Mouse (Mus musculus) adrenal gland, adult 18-20 months (tissue): Measurements from ENCODE around the gene Cdk1. TPM values are rescaled to one million over a fixed set of nuclear protein-coding genes. Genes with fewer than 3 reads are reported as not detected.

Source experiments
- DNase-seq, 2 experiments: peaks; one replicate each; pipeline ENCODE4 v3.0.0; 2021 to 2022; ENCODE audit warnings: low spot score in 2 of 2
- total RNA-seq, 2 experiments: library from RNA; stranded (reverse); gene quantifications; 1 replicate in 1 of 2; 2 replicates in 1 of 2; pipeline ENCODE4 v1.2.3; 2021

The Cdk1 gene
- total RNA-seq, 2 experiments from 2014 or later: 3.0 to 4.3 TPM

DNA sequence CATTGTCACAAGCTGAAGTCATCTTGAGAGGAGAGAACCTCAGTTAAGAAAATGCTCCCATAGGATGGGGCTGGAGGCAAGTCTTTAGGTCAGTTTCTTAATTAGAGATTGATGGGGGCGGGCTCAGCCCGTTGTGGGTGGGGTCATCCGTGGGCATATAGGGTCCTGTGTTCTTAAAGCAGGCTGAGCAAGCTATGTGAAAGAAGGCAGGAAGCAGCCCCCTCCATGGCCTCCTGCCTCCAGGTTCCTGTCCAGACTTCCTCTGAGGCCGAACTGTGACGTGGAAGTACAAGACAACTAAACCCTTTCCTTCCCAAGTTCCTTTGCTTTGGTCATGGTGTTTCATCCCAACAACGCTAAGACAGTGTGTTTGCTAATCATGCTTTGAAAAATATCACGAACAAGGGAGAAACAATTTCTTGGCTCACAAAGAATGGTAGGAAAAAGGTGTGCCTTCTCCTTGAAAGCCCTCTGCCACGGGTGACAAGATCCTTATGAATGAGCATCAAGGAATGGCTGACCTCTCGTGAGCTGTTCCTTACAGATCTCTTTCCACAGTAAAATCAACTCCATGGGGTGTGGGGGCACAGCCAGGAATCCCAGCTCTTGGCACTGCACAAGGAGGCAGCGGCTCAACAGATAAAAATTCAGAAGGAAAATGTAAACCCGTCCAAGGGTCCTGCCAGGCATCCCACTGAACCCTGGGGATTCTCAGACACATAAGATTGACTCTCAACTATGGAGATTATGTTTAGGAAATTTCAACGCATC lies 1.5 kb downstream of the Cdk1 start:
- DNase-seq: no peak

DNA sequence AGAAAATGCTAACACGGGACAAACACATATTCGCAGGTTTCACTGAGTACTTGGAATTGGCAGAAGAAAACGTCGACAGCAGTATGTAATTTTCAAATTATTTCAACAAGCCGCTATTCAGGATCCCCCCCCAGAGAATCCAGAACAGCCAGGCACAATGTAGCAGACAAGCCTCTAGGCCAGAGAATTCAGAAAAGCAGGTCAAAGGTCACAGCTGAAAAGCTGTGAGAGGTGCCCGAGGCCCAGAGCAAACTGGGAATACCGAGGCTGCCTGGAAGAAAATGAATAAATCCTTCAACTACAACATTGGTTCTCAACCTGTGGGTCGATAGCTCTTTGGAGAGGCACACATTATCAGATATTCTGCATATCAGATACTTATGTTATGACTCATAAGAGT lies 4.5 kb downstream of the Cdk1 start:
- no peak for DNase-seq

DNA sequence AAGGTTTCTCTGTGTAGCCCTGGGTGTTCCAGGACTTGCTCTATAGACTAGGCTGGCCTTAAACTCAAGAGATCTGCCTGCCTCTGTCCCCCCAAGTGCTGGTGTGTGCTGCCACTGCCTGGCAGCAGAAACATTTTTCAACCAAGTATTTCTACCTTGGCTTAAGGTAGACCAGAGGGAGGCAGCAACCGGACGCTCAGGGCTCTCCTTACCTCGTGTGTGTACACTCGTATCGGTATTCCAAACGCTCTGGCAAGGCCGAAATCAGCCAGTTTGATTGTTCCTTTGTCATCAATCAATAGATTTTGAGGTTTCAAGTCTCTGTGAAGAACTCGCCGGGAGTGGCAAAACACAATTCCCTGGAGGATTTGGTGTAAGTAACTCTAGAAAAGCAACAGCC lies 10.4 kb downstream of the Cdk1 start:
- DNase-seq: no peak

DNA sequence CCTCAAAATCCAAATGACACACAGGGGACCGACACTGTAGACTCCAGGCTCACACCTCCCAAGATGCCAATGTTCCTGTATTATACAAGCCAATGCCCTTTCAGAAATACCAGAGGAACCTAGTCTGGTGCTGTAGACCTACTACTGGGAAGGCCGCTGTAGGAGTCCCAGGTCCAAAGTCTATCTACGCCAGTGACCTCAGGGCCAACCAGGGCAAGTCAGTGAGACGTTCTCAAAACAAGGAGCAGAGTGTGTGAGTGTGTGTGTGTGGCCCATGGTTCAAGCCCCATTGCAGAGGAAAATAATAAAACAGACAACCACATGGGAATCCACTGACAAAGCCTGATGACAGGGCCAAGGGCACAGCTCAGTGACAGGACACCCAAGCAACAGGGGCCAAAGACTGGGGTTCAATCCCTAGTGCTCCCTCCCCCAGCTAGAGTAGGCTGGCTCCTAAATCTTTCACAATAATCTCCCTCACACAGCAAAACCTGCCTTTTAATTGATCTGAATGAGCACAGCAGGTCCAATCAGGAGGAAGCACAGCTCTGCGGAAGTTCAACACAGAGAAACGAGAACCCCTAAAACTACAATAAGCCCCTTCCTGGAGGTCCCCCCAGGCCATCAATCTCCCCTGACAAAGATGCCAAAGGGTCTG lies 11.0 kb downstream of the Cdk1 start:
- no peak for DNase-seq

DNA sequence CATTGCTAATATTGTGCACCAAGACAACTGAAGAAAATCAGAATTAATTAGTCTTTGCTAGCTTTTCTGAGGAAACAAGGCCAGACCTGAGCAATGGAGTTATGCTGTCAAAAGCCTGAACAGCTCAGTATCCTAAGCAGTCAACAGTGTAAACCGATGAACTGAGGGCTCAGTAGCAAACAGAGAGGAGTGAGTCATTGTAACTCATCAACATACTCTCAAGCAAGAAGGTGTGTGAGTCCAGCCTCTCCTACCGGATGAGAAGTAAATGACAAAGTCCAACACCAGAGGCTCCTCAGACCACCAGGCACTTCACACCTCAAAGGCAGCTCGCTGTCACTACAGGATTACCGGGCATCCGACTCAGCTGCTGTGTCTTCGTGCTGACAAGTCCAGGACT lies 12.7 kb downstream of the Cdk1 start:
- no peak for DNase-seq

DNA sequence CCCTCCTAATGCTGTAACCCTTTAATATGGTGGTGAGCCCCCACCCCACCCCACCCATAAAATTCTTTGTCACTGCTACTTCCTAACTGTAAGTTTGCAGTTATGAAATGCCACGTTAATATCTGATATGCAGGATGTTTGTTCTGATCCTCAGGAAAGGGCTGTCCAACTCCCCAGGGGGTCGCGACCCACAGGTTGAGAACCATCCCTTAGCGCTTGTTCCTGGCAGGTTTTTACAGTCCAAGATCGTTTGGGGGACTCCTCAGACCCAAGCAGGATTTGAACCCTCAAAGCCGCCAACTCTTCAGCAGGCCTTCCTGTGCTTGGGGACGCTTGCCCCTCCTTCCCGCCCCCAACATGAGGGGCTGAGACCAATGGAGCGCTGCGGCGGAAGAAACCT lies 16.5 kb downstream of the Cdk1 start:
- no peak for DNase-seq

DNA sequence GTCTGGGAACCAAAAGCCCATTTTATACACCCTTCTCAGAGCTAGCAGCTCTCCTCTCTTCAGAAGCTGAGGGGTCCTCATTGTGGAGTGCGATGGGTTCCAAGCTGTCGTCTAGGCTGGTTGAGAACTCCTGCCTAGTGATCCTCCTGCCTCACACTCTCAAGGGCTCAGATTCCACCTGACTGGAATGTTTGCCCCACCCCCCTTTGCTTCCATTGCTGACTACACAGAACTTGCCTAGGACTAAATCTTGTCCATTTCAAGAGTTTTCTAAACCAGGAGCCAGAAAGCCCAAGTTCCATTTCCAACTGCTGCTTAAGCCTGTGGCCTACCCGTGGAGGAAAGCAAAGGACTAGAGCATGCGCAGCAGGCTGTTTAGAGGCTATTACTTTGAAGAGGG lies 17.1 kb downstream of the Cdk1 start:
- no peak for DNase-seq

DNA sequence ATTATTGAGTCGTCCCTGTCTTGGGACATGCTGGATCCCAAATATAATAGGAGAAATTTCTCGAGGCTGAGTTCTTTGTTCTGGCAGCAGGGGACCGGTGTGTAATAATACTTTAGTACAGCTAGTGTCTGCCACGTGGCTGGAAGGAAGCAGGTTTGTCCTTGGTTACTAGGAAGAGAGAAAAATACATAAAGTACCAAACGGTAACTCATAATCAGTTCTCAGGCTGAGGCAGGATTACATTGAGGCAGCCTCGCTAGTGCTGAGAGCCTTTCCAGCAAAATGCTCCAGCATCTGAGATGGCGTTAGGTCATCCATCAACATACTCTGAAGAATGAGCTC lies 17.6 kb downstream of the Cdk1 start:
- no peak for DNase-seq

DNA sequence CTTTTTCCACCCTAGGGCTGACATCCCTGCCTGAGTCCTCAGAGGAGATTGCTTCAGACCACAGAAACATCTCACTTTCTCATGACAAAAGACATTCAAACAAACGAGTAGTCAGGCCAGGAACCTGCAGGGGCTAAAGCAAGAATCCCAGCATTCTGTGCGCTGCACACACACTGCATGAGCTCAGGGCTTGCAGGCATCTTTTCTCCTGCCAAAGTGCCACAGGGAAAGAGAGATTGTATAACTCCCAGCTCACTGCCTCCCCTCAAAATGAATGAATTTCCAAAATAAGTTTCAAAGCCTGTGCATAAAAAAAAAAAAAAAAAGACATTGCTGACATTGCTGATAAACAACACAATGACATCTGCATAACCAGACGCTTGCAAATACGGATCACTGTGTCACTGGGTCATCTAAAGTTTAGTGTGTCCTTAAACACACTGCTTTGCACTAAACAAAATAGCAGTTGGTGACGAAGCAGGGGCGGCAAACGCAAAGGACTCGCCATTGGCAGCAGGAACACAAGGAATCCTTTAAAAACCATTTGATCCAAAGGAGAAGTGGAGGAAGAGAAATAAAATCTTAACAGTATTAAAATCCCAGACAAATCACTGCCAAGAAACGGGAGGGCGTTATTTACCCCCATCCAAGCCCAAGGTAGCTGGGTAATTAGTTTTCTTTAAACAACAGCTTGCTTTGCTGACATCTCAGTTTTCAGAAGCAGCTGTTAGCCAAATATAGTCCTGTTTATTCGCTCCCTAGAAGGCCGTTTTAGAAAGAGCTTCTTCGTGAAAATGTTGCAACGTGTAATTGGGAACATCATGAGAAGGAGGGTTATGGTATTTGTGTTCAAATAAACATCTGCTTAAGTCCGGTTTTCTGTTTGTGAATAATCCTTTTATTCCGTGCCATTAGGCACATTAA lies 18.2 kb downstream of the Cdk1 start:
- DNase-seq: no peak

DNA sequence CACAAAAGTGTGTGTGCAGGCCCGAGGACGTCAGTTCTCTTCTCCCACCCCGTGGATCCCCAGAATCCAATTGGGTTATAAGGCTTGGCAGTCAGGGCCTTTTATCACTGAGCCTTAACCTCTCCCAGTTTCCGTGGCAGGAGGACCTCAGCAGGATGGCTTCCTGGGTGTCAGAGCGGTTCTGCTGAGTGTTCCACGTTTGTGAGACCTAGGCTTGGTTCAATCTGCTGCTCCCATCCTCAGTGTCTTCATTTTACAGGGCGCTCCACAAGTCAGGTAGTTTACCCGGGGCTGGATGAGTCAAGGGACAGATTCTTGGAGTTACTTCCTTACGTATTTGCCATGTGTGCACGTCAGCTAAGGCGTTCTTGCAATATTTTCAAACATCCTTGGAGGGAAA lies 19.5 kb downstream of the Cdk1 start:
- DNase-seq: no peak

DNA sequence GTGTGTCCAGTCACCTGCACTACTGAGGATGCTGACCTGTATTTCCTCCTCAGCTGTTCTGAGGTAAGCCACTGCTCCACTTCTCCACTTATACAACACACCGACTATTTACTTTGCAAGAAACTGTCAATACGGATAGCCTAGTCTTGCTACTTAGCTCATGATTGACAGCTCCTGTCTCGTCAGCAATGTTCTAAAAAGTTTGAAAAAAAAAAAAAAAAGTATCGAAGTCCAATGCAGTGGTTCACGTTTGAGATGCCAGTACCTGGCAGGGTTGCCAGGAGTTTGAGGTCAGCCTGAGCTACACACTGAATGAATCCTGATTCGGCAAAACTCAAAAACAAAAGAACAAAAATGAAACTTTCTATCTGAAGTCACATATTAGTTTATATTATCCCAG lies 21.5 kb downstream of the Cdk1 start:
- DNase-seq: no peak

DNA sequence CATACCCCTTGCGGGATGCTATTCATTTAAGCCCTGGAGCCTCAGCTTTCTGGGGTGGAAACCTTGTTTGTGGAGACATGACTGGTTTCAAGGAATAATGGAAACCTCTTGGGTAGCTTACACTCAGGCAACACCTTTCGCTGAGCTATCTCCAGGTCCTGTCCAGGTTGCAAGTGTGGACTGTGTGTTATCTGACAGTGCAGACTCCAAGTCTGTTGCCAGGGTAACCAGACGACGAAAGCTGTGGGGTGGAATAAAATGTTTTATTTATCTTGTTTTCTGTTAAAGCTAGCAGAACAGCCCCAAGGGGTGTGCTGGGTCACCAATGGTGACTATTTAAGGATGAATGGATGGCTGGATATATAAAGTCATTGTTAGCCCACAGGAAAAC lies 24.1 kb downstream of the Cdk1 start:
- no peak for DNase-seq

DNA sequence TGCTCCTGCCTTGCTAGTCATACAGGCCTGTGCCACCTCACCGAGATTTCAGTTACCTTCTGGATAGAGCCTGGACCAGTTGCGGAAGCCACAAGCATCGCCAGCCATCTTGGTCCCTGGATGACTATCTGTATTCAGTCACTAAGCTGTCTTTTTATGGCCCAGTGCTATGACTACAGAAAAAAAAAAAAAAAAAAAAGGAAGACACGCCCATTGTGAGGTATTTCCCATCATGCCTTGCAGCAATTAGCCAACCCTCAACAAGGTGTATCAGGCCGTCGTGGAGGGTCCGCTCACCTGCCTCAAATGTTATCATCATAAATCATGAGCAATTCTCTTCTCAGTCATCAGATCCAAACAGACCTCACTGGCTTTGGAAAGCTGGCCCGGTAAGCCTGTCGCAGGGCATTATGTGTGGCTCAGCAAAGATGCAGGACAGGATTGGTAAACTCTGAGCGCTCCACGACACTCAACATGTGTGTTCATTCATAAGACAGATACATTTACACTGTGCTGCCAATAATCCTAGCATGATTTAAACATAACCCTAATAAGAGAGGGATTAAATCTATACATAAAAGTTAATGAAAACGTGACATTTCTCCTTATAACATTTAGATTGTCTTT lies 24.6 kb downstream of the Cdk1 start:
- DNase-seq: no peak

DNA sequence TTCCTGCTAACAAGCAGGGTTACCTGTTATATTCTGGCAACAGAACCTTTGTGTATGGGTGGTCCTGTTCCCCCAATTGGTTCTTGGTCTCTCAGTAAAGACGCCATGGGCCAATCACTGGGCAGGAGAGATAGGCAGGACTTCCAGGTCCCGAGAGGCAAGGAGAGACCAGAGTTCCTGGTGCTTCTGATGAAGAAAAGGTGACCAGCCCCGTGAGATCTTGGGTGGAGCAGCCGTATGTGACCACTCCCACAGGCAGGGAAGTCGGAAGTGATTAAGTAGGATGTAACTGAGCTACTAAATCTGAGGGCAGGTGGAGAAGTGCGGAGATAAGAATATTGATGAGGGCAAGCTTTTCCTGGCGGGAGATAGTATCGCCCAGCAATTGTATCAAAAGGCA lies 25.4 kb downstream of the Cdk1 start:
- DNase-seq: no peak

DNA sequence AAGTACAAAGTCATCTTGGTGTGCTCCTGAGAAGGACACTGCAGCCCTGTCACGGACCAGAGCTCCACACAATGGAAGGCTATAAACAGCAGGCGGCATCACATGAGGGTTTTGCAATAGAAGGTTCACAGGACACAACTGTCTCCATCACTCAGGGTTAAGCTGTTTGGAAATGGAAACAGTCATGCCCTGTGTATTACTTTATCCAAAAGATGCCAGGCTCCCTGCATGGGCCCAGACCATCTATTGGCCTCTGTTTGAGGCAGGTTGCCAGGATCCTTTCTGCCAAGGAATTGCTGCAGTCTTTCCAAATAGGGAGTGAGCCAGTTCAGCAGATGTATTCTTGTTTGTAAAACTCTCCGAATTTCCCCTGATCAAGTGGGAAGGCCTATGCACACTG lies 26.3 kb downstream of the Cdk1 start:
- DNase-seq: no peak

DNA sequence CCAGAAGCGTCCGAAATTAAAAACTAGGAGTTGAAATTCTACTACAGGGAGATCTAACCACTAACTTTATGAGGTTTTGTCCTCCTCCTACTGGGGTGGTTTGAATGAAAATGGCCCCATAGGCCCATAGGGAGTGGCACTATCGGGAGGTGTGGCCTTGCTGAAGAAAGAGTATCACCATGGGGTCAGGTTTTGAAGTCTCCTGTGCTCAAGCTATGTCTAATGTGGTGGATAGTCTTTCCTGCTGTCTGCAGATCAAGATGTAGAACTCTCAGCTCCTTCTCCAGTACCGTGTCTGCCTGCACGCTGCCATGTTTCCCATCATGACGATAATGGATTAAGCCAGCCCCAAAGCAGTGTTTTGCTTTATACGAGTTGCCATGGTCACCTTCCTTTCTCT lies 27.9 kb downstream of the Cdk1 start:
- DNase-seq: no peak

DNA sequence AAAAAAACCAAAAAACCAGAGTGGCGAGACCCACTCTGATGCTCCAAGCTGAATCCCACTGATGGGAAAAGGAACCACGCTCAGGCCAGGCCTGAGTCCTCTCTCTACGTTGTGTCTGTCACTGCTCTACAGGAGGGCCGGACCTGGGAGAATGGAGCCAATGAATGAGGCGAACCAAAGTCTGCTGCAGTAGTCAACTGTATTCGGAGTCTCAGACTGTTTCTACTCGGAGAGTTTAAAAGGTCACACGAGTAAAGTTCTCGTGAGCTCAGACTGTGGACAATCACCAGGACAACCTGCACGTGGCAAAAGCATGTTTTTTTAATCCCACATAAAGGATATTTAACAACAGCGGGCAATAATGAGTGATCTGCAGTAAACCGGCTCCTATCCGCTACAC lies 28.8 kb downstream of the Cdk1 start:
- DNase-seq: no peak

DNA sequence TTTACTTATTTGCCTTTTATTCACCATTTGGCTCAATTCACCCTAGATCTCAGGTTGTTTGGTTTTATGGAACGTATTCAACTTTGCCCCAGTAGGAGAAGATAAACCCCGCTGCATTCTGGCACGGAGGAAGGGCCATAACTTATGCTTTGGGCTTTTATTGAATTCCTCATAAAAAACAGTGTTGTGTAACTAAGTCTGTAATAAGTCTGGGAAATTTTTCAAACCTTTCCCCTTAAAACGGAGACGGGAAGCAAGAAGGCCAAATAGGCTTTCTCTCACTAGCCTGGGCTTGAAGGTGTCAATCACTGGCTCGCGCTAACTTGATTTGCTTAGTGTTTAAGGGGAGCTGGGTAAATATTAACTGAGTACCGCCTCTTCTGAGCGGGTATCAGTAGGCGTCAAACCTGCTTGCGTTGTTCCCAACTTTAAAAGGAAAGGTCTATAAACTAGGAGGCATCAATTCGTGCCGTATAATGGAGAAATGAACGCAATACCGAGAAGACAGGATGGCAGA lies 31.2 kb downstream of the Cdk1 start:
- no peak for DNase-seq

DNA sequence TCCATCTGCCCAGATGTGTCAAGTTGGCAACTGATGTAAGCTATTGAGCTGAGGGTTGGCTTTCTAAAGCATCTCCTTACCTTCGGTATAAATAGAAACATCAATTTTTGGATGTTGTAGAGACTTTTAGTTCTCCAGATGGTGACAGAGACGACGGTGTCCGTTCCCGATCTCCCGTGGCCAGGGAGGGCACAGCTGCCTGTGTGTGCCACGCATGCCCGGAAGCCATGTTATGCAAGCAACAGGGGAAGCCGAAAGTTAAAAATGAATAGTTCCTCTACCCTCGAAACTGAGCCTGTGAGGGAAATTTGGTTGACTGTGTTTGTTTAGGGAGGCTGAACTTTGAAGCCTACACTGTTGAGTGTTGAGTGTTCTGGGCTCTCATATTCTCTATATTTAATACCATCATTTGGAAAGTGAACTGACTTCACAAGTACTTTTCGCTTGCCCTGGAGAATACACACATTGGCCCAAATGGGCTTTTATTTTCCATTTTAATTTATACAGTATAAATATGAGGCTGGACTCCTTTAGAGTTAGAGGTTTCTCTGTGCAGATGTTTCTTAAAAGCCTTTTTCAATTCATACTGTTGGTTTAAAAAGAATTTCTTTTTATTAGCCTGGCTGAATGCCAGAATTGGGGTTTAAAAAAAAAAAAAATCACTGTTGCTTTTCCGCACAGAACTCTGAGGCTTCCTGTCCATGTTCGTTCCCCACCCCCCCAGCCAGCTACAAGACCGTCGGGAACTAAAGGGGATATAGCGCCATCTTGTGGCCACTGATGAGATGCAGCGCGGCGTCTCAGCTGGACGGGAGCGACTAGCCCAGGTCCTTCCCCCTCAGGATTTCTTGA lies 31.8 kb downstream of the Cdk1 start:
- DNase-seq: peak; percentile 72 to 73

DNA sequence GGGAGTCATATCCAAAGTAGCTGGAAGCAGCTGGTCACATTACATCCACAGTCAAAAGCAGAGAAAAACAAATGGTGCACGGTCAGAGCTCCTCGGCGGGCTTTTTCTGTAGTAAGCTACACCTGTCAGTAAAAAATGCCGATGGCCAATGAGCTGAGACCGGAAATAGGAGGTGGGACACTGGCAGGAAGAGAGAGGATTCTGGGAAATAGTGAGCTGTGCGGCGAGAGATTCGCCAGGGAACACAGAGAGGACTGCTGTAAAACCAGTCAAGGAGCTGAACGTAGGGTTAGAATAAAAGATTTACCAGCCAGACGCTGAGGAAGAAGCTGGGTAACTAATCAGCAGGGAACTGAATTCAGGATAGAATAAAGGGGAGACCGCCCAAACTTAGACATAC lies 34.2 kb downstream of the Cdk1 start:
- no peak for DNase-seq
